Mouse (Mus musculus) stomach, embryonic 16.5 days (tissue): ENCODE data around the gene Eif2ak1. TPM values are rescaled to one million over a fixed set of nuclear protein-coding genes. Genes with fewer than 3 reads are reported as not detected.

Experiments used
- ATAC-seq: fragments of 200-750 bp; cut with Nextera tagmentation; 2 replicates; pipeline ENCODE4 v1.8.0; 2017; ENCODE audit warnings: moderate number of reproducible peaks, moderate TSS enrichment; ENCODE audit not compliant: insufficient read depth, low FRiP score
- H3K27ac ChIP-seq: fragments of 300-500 bp; sonication (generic); 2 replicates; pipeline ENCODE4 v1.5.1; 2014; ENCODE audit warnings: low read length
- H3K27me3 ChIP-seq: fragments of 300-500 bp; sonication (generic); 2 replicates; pipeline ENCODE4 v1.6.1; 2014; ENCODE audit warnings: low read length, control low read depth, mixed read lengths; ENCODE audit not compliant: control insufficient read depth, insufficient read depth
- H3K36me3 ChIP-seq: fragments of 300-500 bp; sonication (generic); 2 replicates; pipeline ENCODE4 v1.6.1; 2014; ENCODE audit warnings: low read length; ENCODE audit not compliant: control insufficient read depth, insufficient read depth
- H3K4me1 ChIP-seq: fragments of 300-500 bp; sonication (generic); 2 replicates; pipeline ENCODE4 v1.6.1; 2014; ENCODE audit warnings: low read length, control low read depth, mixed read lengths; ENCODE audit not compliant: control insufficient read depth, insufficient read depth
- H3K4me2 ChIP-seq: fragments of 300-500 bp; sonication (generic); 2 replicates; pipeline ENCODE4 v1.6.1; 2014; ENCODE audit warnings: low read depth, low read length, mixed read lengths
- H3K4me3 ChIP-seq: fragments of 300-500 bp; sonication (generic); replicated peaks from 2 replicates; pipeline ENCODE4 v1.5.1; 2014; ENCODE audit warnings: mild to moderate bottlenecking, low read length
- H3K9ac ChIP-seq: fragments of 300-500 bp; sonication (generic); 2 replicates; pipeline ENCODE4 v1.6.1; 2014; ENCODE audit warnings: low read length
- H3K9me3 ChIP-seq: fragments of 300-500 bp; sonication (generic); replicated peaks from 2 replicates; pipeline ENCODE4 v1.6.1; 2016; ENCODE audit warnings: low read length, control low read depth; ENCODE audit not compliant: control insufficient read depth
- WGBS: fragments of 180-500 bp; shearing (Covaris S2); extraction: QIAGEN DNeasy Blood & Tissue Kit; methylation state at CpG from one replicate; pipeline ENCODE4 v1.1.7; 2014; 5-methylcytosine and 5-hydroxymethylcytosine counted together
- polyA plus RNA-seq: library from polyadenylated mRNA; unstranded; fragments of >200 nt; fragmentation: Nextera tagmentation; extraction: Ambion mirVana; gene quantifications from 2 replicates; pipeline ENCODE4 v1.2.1, GENCODE M21; 2015

The Eif2ak1 gene
- polyA plus RNA-seq, 1 experiment from 2014 or later: 35.0 TPM

DNA sequence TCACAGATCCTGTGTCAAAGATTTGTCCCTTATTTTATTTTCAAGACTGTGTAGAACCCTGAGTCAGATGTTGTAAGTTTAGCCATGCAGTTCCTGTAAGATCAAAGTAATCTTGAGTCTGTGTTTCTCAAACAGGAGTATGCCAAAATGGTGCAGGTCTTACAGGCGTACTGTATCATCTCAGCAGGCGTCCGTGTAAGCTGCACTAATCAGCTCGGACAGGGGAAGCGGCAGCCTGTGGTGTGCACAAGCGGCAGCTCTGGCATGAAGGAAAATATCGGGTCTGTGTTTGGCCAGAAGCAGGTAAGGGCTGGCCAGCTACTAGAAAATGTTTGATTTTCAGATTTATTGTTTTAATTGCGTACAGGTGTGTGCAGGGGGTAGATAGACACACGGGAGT, 98.6 kb downstream of the Eif2ak1 start:
- WGBS: 93% methylated on average over 9 of the region's 9 CpGs
- Histone ChIP-seq H3K27me3 (no peaks in the 10 kb centered on the region), H3K4me2 (no peak overlapping the region), H3K9me3 (no peaks in the 10 kb centered on the region), H3K4me1 (no peaks in the 10 kb centered on the region), H3K9ac (no peak overlapping the region), H3K27ac (no peak overlapping the region), H3K4me3 (no peak overlapping the region), H3K36me3 (peaks cover 8% of the 10 kb centered on the region)
- no peak for ATAC-seq

DNA sequence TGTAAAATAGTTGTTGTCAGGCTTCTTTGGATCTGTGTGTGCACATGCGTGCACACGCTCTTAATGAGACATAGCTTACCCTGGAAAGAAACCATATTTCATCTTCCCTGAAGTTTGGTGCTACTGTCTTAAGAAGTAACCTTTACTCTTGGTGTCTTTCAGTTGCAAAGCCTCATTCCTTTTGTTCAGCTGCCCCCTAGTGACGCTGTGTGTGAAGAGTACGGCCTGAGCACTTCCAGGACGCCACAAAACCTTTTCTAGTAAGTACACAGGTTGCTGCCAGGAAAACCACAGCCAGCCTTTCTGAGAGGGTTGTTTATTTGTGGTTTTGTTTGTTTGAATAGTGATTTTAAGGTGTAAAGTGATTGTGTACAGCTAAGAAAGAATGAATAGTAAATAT, 99.8 kb downstream of the Eif2ak1 start:
- peaks cover 8% of the 10 kb centered on the region for H3K36me3 ChIP-seq
- H3K4me1 ChIP-seq: no peaks in the 10 kb centered on the region
- H3K4me2 ChIP-seq: no peak overlapping the region
- no peak overlapping the region for H3K4me3 ChIP-seq
- H3K27ac ChIP-seq: no peak overlapping the region
- 38% methylated on average over 5 of the region's 5 CpGs for WGBS
- no peaks in the 10 kb centered on the region for H3K9me3 ChIP-seq
- H3K9ac ChIP-seq: no peak overlapping the region
- H3K27me3 ChIP-seq: no peaks in the 10 kb centered on the region
- ATAC-seq: no peak

DNA sequence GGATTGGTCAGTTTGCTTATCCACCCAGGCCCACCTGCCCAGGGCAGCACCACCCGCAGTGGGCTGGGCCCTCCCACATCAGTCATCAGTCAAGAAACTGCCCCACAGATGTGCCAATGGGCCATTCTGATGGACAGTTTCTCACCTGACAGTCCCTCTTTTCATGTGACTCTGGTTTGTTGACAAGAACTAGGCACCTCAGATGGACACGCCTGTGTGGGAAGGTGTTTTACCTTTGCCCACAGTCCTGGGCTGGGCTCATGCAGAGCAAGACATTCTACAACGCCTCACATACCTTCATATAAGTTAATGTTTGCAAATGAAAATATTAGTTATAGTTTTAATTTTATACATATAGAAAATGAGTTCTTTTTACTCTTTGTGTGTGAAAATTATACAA, 100.5 kb downstream of the Eif2ak1 start:
- no peak for ATAC-seq
- peaks cover 8% of the 10 kb centered on the region for H3K36me3 ChIP-seq
- no peak overlapping the region for H3K4me2 ChIP-seq
- no peaks in the 10 kb centered on the region for H3K27me3 ChIP-seq
- H3K4me3 ChIP-seq: no peak overlapping the region
- H3K9ac ChIP-seq: no peak overlapping the region
- 89% methylated on average over 3 of the region's 3 CpGs for WGBS
- H3K27ac ChIP-seq: no peak overlapping the region
- H3K9me3 ChIP-seq: no peaks in the 10 kb centered on the region
- H3K4me1 ChIP-seq: no peaks in the 10 kb centered on the region

DNA sequence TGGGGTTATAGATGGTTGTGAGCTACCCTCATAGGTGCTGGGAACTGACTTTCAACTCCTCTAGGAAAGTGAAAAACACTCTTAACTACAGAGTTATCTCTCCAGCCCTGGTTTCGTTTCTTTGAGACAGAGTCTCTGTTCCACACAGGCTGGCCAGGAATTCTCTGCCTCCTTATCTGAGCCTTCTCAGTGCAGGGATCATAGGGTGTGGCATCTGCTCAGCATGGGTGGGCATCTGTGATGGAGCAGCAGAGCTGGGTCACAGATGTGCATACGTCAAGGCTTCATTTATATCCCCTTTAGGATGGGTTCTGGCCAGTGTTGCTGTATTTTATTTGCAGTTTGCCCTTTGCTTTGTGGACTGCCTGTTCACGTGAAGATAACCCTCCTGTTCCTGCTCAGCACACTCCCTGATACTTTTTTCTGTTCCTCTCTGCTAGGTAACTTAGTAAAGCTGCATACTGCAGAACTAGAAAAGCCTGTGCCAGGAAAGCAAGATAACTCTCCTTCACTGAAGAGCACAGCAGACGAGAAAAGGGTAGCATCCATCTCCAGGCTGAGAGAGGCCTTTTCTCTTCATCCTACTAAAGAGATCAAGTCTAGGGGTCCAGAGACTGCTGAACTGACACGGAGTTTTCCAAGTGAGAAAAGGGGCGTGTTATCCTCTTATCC, 107.3 kb downstream of the Eif2ak1 start:
- H3K4me3 ChIP-seq: no peak overlapping the region
- ATAC-seq: no peak
- H3K9ac ChIP-seq: no peak overlapping the region
- H3K9me3 ChIP-seq: no peaks in the 10 kb centered on the region
- H3K27me3 ChIP-seq: no peaks in the 10 kb centered on the region
- no peak overlapping the region for H3K4me2 ChIP-seq
- peaks cover 12% of the 10 kb centered on the region; the same call in 1 of the 2 replicates for H3K36me3 ChIP-seq
- WGBS: 87% methylated on average over 6 of the region's 6 CpGs
- H3K27ac ChIP-seq: no peak overlapping the region
- no peaks in the 10 kb centered on the region for H3K4me1 ChIP-seq

DNA sequence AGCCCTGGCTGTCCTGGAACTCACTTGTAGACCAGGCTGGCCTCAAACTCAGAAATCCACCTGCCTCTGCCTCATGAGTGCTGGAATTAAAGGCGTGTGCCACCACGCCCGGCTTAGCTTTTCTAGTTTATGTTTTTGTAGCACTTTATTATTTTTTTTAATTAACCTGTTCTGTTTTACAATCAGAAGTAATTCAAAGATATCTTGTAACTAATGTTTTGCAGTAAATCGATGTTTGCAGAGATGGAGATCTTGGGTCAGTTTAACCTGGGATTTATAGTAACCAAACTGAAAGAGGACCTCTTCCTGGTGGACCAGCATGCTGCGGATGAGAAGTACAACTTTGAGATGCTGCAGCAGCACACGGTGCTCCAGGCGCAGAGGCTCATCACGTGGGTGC, 110.3 kb downstream of the Eif2ak1 start, which contains the start of gene Gm42421:
TSS of gene Gm42421 (plus strand) at position 301 of the 400 bp plus-strand sequence.
- WGBS: 94% methylated on average over 8 of the region's 8 CpGs
- peaks cover 16% of the 10 kb centered on the region; the same call in 1 of the 2 replicates for H3K36me3 ChIP-seq

DNA sequence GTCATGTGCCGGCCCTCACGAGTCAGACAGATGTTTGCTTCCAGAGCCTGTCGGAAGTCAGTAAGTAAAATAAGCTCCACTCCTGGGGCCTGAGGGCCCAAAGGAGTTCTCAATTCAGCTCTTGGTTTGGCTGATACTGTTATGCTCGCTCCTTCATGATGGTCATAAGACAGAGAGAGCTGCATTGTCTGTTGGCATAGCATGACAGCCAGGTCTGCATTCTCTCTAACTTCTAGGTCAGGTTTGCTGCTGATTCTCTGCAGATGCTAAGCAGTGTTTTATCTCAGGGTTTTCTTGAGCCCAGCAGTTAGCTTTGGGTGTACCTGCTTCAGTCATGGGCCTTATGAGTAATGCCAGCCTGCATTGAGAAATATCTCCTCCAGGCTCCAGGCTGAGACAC, 111.7 kb downstream of the Eif2ak1 start:
- Histone ChIP-seq H3K9me3 (no peaks in the 10 kb centered on the region), H3K27ac (no peak overlapping the region), H3K27me3 (no peaks in the 10 kb centered on the region), H3K9ac (no peak overlapping the region), H3K4me1 (no peaks in the 10 kb centered on the region), H3K4me3 (no peak overlapping the region), H3K4me2 (no peak overlapping the region), H3K36me3 (peaks cover 13% of the 10 kb centered on the region; the same call in 1 of the 2 replicates)
- WGBS: 80% methylated on average over 4 of the region's 4 CpGs
- no peak for ATAC-seq

More for the DNA sequence above, 110.3 kb downstream of the Eif2ak1 start, which contains the start of gene Gm42421:
- Histone ChIP-seq H3K9me3 (no peaks in the 10 kb centered on the region), H3K27ac (no peak within 1 kb of the TSS), H3K27me3 (no peaks in the 10 kb centered on the region), H3K4me3 (no peak within 1 kb of the TSS), H3K9ac (no peak within 1 kb of the TSS), H3K4me2 (no peak within 1 kb of the TSS), H3K4me1 (no peaks in the 10 kb centered on the region)
- no peak for ATAC-seq

DNA sequence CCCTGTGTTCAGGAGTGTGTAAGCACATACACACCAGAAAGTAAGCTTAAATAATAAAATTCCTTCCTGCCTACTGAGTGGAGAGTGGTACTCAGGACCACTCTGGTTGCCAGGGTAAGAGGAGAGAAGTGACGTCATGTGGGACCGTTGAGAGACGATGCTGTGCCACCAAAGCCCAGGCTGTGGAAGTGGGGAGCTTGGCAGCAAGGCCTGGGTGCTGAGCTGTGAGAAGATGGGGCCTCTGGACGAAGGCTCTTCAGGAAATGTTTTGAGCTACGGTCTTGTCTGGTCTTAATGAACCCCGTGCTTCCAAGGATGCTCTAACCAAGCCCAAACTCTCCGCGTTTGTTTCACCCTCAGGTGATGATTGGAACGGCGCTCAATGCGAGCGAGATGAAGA, 113.1 kb downstream of the Eif2ak1 start:
- H3K9ac ChIP-seq: no peak overlapping the region
- no peak overlapping the region for H3K27ac ChIP-seq
- no peak overlapping the region for H3K4me3 ChIP-seq
- no peaks in the 10 kb centered on the region for H3K9me3 ChIP-seq
- no peak for ATAC-seq
- WGBS: 96% methylated on average over 12 of the region's 12 CpGs
- 0 out of 2 replicates have a peak, but pooled peaks cover 8% of the 10 kb centered on the region for H3K36me3 ChIP-seq
- no peak overlapping the region for H3K4me2 ChIP-seq
- H3K27me3 ChIP-seq: no peaks in the 10 kb centered on the region
- no peaks in the 10 kb centered on the region for H3K4me1 ChIP-seq

DNA sequence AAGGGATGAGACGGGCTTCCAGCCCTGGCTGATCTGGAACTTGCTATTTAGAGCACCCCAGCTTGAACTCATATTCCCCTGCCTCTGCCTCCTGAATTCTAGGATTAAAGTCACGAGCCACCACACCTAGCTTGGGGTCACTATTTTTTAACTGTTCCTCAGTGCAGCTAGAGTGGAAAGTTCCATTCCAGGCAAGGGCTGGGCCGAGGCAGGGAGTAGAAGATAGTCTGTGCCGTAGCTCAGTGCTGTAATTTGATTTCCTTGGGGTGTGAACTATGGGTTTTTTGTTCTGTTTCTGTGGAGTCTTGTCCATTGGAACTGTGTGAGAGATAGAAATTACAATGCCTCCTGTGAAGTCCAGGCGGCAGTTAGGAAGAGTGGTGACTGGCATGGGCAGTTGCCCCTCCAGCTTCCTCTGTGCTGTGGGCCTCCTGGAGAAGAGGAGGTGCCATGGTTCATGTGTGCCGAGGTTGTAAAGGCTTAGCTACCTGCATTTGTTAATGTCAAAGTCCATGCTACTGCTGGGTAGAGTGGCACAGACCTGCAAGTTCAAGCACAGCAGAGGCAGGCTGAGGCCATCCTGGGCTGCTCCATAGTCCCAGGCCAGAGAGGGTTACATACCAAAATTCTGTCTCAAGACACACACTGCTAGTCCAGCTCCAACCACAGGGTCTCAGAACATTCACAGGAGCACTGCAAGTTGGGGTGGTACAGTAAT, 114.4 kb downstream of the Eif2ak1 start:
- no peak for ATAC-seq
- WGBS: 77% methylated on average over 6 of the region's 6 CpGs
- no peak overlapping the region for H3K27ac ChIP-seq

DNA sequence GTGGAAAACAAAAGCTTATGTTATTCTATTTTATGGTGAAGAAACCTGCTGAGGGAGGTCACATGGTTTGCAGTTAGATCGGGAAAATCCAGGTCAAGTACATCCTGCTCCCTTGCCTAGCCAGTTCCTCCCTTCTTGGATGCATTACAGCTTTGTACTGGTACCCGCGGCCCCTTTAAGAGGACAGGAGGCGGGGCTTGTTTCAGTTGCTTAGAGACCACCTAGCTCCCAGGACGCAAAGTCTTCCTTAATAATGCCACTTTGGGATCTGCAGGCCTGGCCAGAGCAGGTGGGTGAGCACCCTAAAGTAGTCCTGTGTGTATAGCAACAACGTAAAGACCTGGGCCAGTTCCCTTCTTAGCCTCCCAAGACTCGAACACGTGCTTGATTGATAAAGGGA, 115.2 kb downstream of the Eif2ak1 start, which contains the start of gene Rsph10b:
TSS of gene Rsph10b (plus strand) at position 205 of the 400 bp plus-strand sequence.
- no peak within 1 kb of the TSS for H3K4me3 ChIP-seq
- no peak for ATAC-seq
- H3K27me3 ChIP-seq: no peaks in the 10 kb centered on the region
- H3K4me1 ChIP-seq: no peaks in the 10 kb centered on the region
- no peaks in the 10 kb centered on the region for H3K9me3 ChIP-seq
- 0 out of 2 replicates have a peak, but pooled peaks cover 8% of the 10 kb centered on the region for H3K36me3 ChIP-seq
- 20% methylated on average over 8 of the region's 8 CpGs for WGBS
- H3K27ac ChIP-seq: no peak within 1 kb of the TSS
- no peak within 1 kb of the TSS for H3K9ac ChIP-seq
- H3K4me2 ChIP-seq: no peak within 1 kb of the TSS

More for the DNA sequence above, 114.4 kb downstream of the Eif2ak1 start:
- Histone ChIP-seq H3K36me3 (0 out of 2 replicates have a peak, but pooled peaks cover 8% of the 10 kb centered on the region), H3K4me2 (no peak overlapping the region), H3K9me3 (no peaks in the 10 kb centered on the region), H3K4me3 (no peak overlapping the region), H3K4me1 (no peaks in the 10 kb centered on the region), H3K27me3 (no peaks in the 10 kb centered on the region), H3K9ac (no peak overlapping the region)
